Mouse (Mus musculus): ENCODE data around the gene Pheta1. TPM values are rescaled to one million over a fixed set of nuclear protein-coding genes. Genes with fewer than 3 reads are reported as not detected.

Gene Pheta1
- total RNA-seq, 2 experiments from 2014 or later, result 9.3 to 10.9 TPM

DNA sequence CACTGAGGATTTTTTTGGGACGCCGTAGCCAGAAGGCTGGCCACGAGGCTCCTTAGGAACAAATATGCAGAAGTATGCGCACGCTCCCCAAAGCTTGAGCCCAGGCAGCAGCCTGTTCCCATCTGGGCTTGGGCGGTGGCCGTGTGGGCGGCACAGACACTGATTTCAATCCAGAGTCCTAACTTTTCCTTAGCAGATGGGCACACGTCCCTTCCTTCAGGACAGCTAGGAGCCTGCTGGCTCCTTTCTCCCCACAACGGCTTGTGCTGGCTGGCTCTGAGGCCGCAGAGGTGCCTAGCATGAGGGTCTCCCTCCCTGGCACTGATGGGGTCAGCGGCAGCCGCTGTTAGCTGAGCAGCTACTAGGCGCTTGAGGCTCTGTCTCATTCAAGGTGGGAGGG, 43.5 kb downstream of the Pheta1 start:
- no peak for DNase-seq

DNA sequence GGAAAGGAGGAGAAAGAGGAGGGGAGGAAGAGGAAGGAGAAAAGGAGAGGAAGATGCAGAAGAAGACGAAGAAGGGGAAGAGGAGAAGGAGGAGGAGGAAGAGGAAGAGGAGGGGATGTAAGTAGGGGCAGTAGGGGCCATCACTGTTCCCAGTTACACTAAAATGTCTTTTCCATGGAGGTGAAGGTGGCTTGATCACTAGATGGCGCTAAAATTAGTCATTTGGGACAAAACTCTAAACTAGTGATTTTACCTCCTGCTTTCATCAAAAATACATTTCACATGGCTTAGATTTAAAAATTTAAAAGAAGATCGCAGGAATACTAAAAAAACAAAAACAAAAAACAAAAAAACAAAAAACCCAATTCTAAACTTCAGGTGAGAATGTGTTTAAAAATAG, 44.8 kb downstream of the Pheta1 start:
- no peak for DNase-seq

DNA sequence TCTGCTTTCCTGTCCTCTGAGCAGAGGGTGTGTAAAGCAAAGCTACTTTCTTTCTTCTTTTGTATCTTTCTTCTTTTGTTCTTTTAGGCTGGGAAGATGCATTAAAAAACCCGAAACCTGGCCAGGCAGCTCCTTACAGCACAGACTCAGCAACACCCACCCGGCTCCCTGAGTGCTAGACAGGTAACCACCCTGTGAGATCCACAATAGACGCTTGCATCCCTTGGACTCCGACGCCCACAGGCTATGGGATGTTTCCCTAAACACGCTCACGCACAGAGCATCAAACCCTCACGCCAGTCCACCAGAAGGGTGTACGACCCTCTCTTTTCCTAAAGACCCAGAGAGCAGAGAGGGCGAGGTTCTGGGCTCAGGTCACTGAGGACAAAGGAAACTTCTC, 45.9 kb downstream of the Pheta1 start:
- no peak for DNase-seq

DNA sequence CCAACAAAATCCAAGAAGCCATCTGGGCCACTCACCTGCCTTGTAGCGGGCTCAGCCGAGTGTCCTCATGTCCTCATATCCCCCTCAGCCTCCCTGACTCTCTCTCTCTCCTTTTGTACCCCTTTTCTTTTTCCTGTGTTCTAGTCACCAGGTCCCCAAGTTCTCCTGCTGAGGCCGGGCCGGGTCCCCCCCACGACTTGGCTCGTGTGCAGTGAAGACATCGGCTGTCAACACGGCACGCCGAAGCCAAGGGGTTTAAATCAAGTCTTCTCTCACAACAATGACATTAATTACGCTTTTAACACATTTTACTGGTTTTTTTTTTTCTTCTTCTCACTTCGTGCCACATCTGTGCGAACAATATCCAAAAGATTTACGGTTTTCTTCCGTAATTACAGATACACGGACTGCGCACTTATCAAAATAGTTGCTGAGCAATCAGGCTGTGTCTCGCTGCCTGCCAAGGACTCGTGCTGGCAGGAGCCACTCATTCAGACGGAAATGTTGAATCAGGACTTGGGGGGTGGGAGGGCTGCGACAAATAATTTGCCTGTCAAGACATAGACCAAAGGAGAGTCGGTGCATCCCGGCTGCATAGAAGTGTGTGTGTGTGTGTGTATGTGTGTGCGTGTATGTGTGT, 46.5 kb downstream of the Pheta1 start:
- no peak for DNase-seq

DNA sequence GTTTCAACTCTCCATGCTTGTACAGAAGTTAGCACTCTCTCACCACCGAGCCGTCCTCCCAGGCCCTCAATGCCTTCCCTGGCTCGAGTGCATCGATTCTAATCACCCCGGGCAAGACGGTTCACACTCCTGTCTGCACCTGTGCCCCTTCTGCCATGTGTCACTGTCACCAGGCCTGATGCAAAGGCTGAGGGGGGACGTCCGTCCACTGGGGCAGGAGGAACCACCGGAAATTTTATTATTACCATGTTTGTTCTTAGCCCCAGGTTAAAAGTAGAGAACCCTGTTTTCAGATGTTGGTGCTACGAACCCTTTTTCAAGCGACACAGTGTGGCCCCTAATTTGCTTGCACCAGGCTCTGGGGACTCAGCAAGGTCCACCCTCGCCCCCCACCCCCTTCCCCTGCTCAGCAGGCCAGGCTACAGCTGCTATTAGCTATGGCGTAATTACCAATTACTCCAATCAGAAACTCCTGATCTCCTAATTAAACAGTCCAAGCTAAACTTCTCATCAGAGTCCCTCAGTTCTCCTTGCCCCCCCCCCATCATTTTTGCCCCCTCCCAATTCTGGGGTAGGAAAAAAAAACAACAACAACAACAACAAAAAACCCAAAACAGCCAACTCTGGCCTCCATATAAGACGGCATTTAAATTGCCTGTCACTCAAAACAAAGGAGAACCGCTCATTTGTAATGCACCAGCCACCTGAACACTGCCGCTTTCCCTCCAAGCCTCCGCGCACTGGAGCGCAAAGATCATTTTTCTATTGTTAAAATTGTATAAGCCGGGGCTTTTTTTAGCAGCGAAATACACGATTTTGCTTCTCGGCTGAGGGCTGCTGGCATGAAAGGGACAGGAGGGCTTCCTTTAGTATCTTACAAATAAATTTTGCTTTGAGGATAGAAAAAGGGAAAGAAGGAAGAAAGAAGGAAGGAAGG, 54.3 kb downstream of the Pheta1 start:
- no peak for DNase-seq

Small RNAs within 50 kb of the gene (microRNA-seq; reads per million reads assigned to microRNA genes)
- gene Mir7031, result 3.5 to 3.7 reads per million in 2 experiments

Other genes starting within 250 kb of the Pheta1 start
- 10 to 100 TPM; 21.0 to 21.2 TPM for gene Acad12, start 230.0 kb upstream of the Pheta1 start, total RNA-seq (2021)
- 1 to 10 TPM; 7.1 to 7.8 TPM for gene Acad10, start 188.5 kb upstream of the Pheta1 start, total RNA-seq (2021)
- gene Brap, start 188.4 kb upstream of the Pheta1 start, total RNA-seq (2021), result 10 to 100 TPM; 26.8 to 32.0 TPM
- gene Atxn2, start 137.6 kb upstream of the Pheta1 start, total RNA-seq (2021), result 100 to 1,000 TPM; 174 to 180 TPM
- 10 to 100 TPM; 36.7 to 39.2 TPM for gene Sh2b3, start 11.3 kb upstream of the Pheta1 start, total RNA-seq (2021)
- 10 to 100 TPM; 12.2 to 13.6 TPM for gene Cux2, start 201.1 kb downstream of the Pheta1 start, total RNA-seq (2021)

All from heart, postnatal 4 days (tissue).